Mouse (Mus musculus) MEL (cell line): Measurements from ENCODE around the gene Ppp2ca. TPM values are rescaled to one million over a fixed set of nuclear protein-coding genes. Genes with fewer than 3 reads are reported as not detected.

Experiments used
- DNase-seq: peaks from one replicate; pipeline ENCODE4 v3.0.0; 2011; ENCODE audit warnings: low read depth, low spot score
- H3K27ac ChIP-seq: 2 replicates; pipeline ENCODE4 v1.5.1; 2012; ENCODE audit warnings: low read depth, mild to moderate bottlenecking, control low read depth, low read length, moderate library complexity; ENCODE audit not compliant: control insufficient read depth
- H3K27me3 ChIP-seq, 2 experiments: fragments of 150-350 bp in 1 of 2; sonication (generic) in 1 of 2; 2 replicates each; pipeline ENCODE4 v1.6.1; 2012; ENCODE audit warnings: low read length in 2 of 2, mild to moderate bottlenecking in 2 of 2, improper control_type of control experiment in 1 of 2, moderate library complexity in 1 of 2; ENCODE audit not compliant: insufficient read depth in 2 of 2, control insufficient read depth in 1 of 2
- H3K36me3 ChIP-seq, 2 experiments: 2 replicates each; pipeline ENCODE4 v1.6.1; 2012 to 2014; ENCODE audit warnings: low read length in 2 of 2, improper control_type of control experiment in 1 of 2, inconsistent platforms in 1 of 2, mild to moderate bottlenecking in 1 of 2; ENCODE audit not compliant: insufficient read depth in 2 of 2, control insufficient read depth in 1 of 2
- H3K4me1 ChIP-seq, 2 experiments: fragments of 150-350 bp in 1 of 2; sonication (generic) in 1 of 2; 2 replicates each; pipeline ENCODE4 v1.6.1; 2012; ENCODE audit warnings: low read length in 2 of 2, improper control_type of control experiment in 1 of 2, mild to moderate bottlenecking in 1 of 2; ENCODE audit not compliant: insufficient read depth in 2 of 2, control insufficient read depth in 1 of 2
- H3K4me3 ChIP-seq, 2 experiments: fragments of 150-350 bp in 1 of 2; sonication (generic) in 1 of 2; 2 replicates each; pipeline ENCODE4 v1.5.1; 2012; ENCODE audit warnings: low read depth in 2 of 2, low read length in 2 of 2, mild to moderate bottlenecking in 2 of 2, moderate library complexity in 2 of 2, control low read depth in 1 of 2, improper control_type of control experiment in 1 of 2; ENCODE audit not compliant: control insufficient read depth in 1 of 2, insufficient read depth in 1 of 2
- H3K79me2 ChIP-seq: 2 replicates; pipeline ENCODE4 v1.6.1; 2012; ENCODE audit warnings: mild to moderate bottlenecking, low read length, moderate library complexity; ENCODE audit not compliant: control insufficient read depth, poor library complexity, insufficient read depth
- H3K9ac ChIP-seq: 2 replicates; pipeline ENCODE4 v1.6.1; 2012; ENCODE audit warnings: low read depth, mild to moderate bottlenecking, control low read depth, low read length, moderate library complexity; ENCODE audit not compliant: control insufficient read depth, poor library complexity, severe bottlenecking
- H3K9me3 ChIP-seq: fragments of 150-350 bp; sonication (generic); replicated peaks from 2 replicates; pipeline ENCODE4 v1.6.1; 2012; ENCODE audit warnings: mild to moderate bottlenecking, low read length, improper control_type of control experiment, moderate library complexity; ENCODE audit not compliant: insufficient read depth
- BHLHE40 ChIP-seq: IDR thresholded peaks from 2 replicates; pipeline ENCODE4 v1.6.1; 2012; ENCODE audit warnings: low read depth, mild to moderate bottlenecking, inconsistent platforms, low read length, improper control_type of control experiment, borderline replicate concordance
- CHD1 ChIP-seq: IDR thresholded peaks from 2 replicates; pipeline ENCODE4 v1.6.1; 2012; ENCODE audit warnings: low read depth, mild to moderate bottlenecking, inconsistent platforms, low read length, improper control_type of control experiment
- CHD2 ChIP-seq: IDR thresholded peaks from 2 replicates; pipeline ENCODE4 v1.6.1; 2011; ENCODE audit warnings: low read length, improper control_type of control experiment
- E2F4 ChIP-seq: IDR thresholded peaks from 2 replicates; pipeline ENCODE4 v1.6.1; 2011; ENCODE audit warnings: low read depth, low read length, improper control_type of control experiment, borderline replicate concordance
- GABPA ChIP-seq: IDR thresholded peaks from 2 replicates; pipeline ENCODE4 v1.6.1; 2012; ENCODE audit warnings: low read depth, mild to moderate bottlenecking, inconsistent platforms, low read length, improper control_type of control experiment, moderate library complexity
- GATA1 ChIP-seq: IDR thresholded peaks from 2 replicates; pipeline ENCODE4 v1.6.1; 2011; ENCODE audit warnings: low read depth, low read length, improper control_type of control experiment
- MAZ ChIP-seq: IDR thresholded peaks from 2 replicates; pipeline ENCODE4 v1.6.1; 2012; ENCODE audit warnings: low read depth, mild to moderate bottlenecking, inconsistent platforms, low read length, improper control_type of control experiment
- MEF2A ChIP-seq: IDR thresholded peaks from 2 replicates; pipeline ENCODE4 v1.6.1; 2014; ENCODE audit warnings: low read depth, mild to moderate bottlenecking, inconsistent platforms, low read length, improper control_type of control experiment; ENCODE audit not compliant: poor library complexity, insufficient replicate concordance, severe bottlenecking; ENCODE audit errors: extremely low read depth
- NRF1 ChIP-seq: IDR thresholded peaks from 2 replicates; pipeline ENCODE4 v1.6.1; 2014; ENCODE audit warnings: low read depth, mild to moderate bottlenecking, inconsistent platforms, low read length, improper control_type of control experiment, moderate library complexity; ENCODE audit not compliant: poor library complexity, insufficient read depth, severe bottlenecking
- POLR2AphosphoS2 ChIP-seq: IDR thresholded peaks from 2 replicates; pipeline ENCODE4 v1.6.1; 2011; ENCODE audit warnings: low read length, improper control_type of control experiment
- POLR2AphosphoS5 ChIP-seq: IDR thresholded peaks from 2 replicates; pipeline ENCODE4 v1.6.1; 2012; ENCODE audit warnings: low read depth, borderline replicate concordance, mild to moderate bottlenecking, inconsistent platforms, low read length, moderate library complexity, mixed read lengths
- RAD21 ChIP-seq: IDR thresholded peaks from 2 replicates; pipeline ENCODE4 v1.6.1; 2011; ENCODE audit warnings: mild to moderate bottlenecking, low read depth, low read length, improper control_type of control experiment
- RCOR1 ChIP-seq: IDR thresholded peaks from 2 replicates; pipeline ENCODE4 v1.6.1; 2012; ENCODE audit warnings: low read depth, mild to moderate bottlenecking, inconsistent platforms, low read length, improper control_type of control experiment
- SIN3A ChIP-seq: IDR thresholded peaks from 2 replicates; pipeline ENCODE4 v1.6.1; 2012; ENCODE audit warnings: low read length, improper control_type of control experiment, inconsistent platforms
- SMC3 ChIP-seq: IDR thresholded peaks from 2 replicates; pipeline ENCODE4 v1.6.1; 2011; ENCODE audit warnings: low read depth, low read length, improper control_type of control experiment
- TBP ChIP-seq: IDR thresholded peaks from 2 replicates; pipeline ENCODE4 v1.8.0; 2011; ENCODE audit warnings: low read depth, low read length, improper control_type of control experiment
- UBTF ChIP-seq: IDR thresholded peaks from 2 replicates; pipeline ENCODE4 v1.6.1; 2012; ENCODE audit warnings: low read depth, mild to moderate bottlenecking, inconsistent platforms, low read length, improper control_type of control experiment, moderate library complexity, borderline replicate concordance; ENCODE audit not compliant: insufficient read depth
- ZC3H11A ChIP-seq: IDR thresholded peaks from 2 replicates; pipeline ENCODE4 v1.6.1; 2012; ENCODE audit warnings: low read depth, mild to moderate bottlenecking, inconsistent platforms, low read length, improper control_type of control experiment
- ZKSCAN1 ChIP-seq: IDR thresholded peaks from 2 replicates; pipeline ENCODE4 v1.6.1; 2012; ENCODE audit warnings: low read depth, mild to moderate bottlenecking, inconsistent platforms, low read length, improper control_type of control experiment, moderate library complexity
- ZNF384 ChIP-seq: IDR thresholded peaks from 2 replicates; pipeline ENCODE4 v1.6.1; 2012; ENCODE audit warnings: low read depth, mild to moderate bottlenecking, inconsistent platforms, low read length, improper control_type of control experiment
- polyA plus RNA-seq, 2 experiments: library from polyadenylated mRNA; stranded (reverse) in 1 of 2; unstranded in 1 of 2; fragments of >175 nt in 1 of 2; fragments of >200 nt in 1 of 2; gene quantifications; 2 replicates each; pipeline versions ENCODE4 v1.2.1 to v1.2.4; 2012; ENCODE audit warnings: low replicate concordance in 2 of 2, low read depth in 1 of 2; ENCODE audit not compliant: insufficient read length in 2 of 2, insufficient read depth in 1 of 2, missing spikeins in 1 of 2
- total RNA-seq: library from RNA; depleted of rRNA; stranded (reverse); fragments of 300-350 nt; gene quantifications from 2 replicates; pipeline ENCODE4 v1.2.3, GENCODE M21; 2012; rRNA removed

Ppp2ca gene
- total and polyA plus RNA-seq, 3 experiments, result 78.2 to 113 (median 102) TPM

- DNase-seq, result no peak
These were observed 70.0 kb downstream of the Ppp2ca start for GRCm38 (mm10) chr11:52168461-52168860.

More at GRCm38 (mm10) chr11:52168461-52168860, 70.0 kb downstream of the Ppp2ca start:
- H3K36me3 ChIP-seq, result no peaks in the 10 kb centered on the region
- TF ChIP-seq MEF2A, result no peak
- TF ChIP-seq CHD2, result no peak
- TF ChIP-seq NRF1, result no peak
- no peak for TF ChIP-seq E2F4
- no peak for TF ChIP-seq ZC3H11A
- TF ChIP-seq BHLHE40, result no peak
- TF ChIP-seq RAD21, result no peak
- no peak for TF ChIP-seq POLR2AphosphoS2
- no peak for TF ChIP-seq UBTF
- TF ChIP-seq CHD1, result no peak
- no peak for TF ChIP-seq ZKSCAN1
- TF ChIP-seq ZNF384, result no peak
- no peak for TF ChIP-seq POLR2AphosphoS5
- no peak for TF ChIP-seq GABPA
- no peak for TF ChIP-seq MAZ
- TF ChIP-seq RCOR1, result no peak
- no peak for TF ChIP-seq GATA1
- TF ChIP-seq TBP, result no peak
- no peak for TF ChIP-seq SMC3
- no peak for TF ChIP-seq SIN3A
- TF ChIP-seq, all 39 proteins: peak for 0
- no peaks in the 10 kb centered on the region for H3K4me1 ChIP-seq
- H3K4me3 ChIP-seq, result no peak overlapping the region
- H3K79me2 ChIP-seq, result no peaks in the 10 kb centered on the region
- no peak overlapping the region for H3K9ac ChIP-seq
- peaks cover 2 to 9% of the 10 kb centered on the region in 2 experiments for H3K27me3 ChIP-seq
- no peak overlapping the region for H3K27ac ChIP-seq
- no peaks in the 10 kb centered on the region for H3K9me3 ChIP-seq

Other genes with a start within 250 kb of the Ppp2ca start
- 4.5 and 5.4 TPM in 2 replicates for gene Jade2, start 241.0 kb upstream of the Ppp2ca start, total RNA-seq
- gene Jade2, start 241.0 kb upstream of the Ppp2ca start, polyA plus RNA-seq, result 10 to 100 TPM in 1 of 2 experiments, not detected in 1; 13.0 TPM
- 91.9 and 111 TPM in 2 replicates for gene Cdkn2aipnl, start 131.0 kb upstream of the Ppp2ca start, total RNA-seq
- gene Cdkn2aipnl, start 131.0 kb upstream of the Ppp2ca start, polyA plus RNA-seq, result 10 to 100 TPM in 1 of 2 experiments, not detected in 1; 74.5 TPM
- gene Ube2b, start 97.9 kb upstream of the Ppp2ca start, total RNA-seq, result 35.4 and 39.5 TPM in 2 replicates
- 100 to 1,000 TPM in 1 of 2 experiments, not detected in 1; 112 TPM for gene Ube2b, start 97.9 kb upstream of the Ppp2ca start, polyA plus RNA-seq
- gene Cdkl3, start 94.5 kb upstream of the Ppp2ca start, total RNA-seq, result 4.4 and 4.9 TPM in 2 replicates
- gene Cdkl3, start 94.5 kb upstream of the Ppp2ca start, polyA plus RNA-seq, result 1 to 10 TPM in 1 of 2 experiments, not detected in 1; 3.7 TPM
- gene Olfr1373, start 46.8 kb downstream of the Ppp2ca start, total RNA-seq, result not detected in 2 replicates
- gene Olfr1373, start 46.8 kb downstream of the Ppp2ca start, polyA plus RNA-seq, result not detected
- gene Olfr1371, start 115.3 kb downstream of the Ppp2ca start, total RNA-seq, result not detected in 2 replicates
- not detected for gene Olfr1371, start 115.3 kb downstream of the Ppp2ca start, polyA plus RNA-seq
- gene Skp1a, start 133.3 kb downstream of the Ppp2ca start, total RNA-seq, result 414 and 445 TPM in 2 replicates
- gene Skp1a, start 133.3 kb downstream of the Ppp2ca start, polyA plus RNA-seq, result 1,000 to 10,000 TPM in 1 of 2 experiments, 100 to 1,000 TPM in 1; 169 to 1,533 TPM
- gene Tcf7, start 184.3 kb downstream of the Ppp2ca start, total RNA-seq, result 0.12 and 0.29 TPM in 2 replicates
- 1 to 10 TPM in 1 of 2 experiments, not detected in 1; 2.3 TPM for gene Tcf7, start 184.3 kb downstream of the Ppp2ca start, polyA plus RNA-seq